Mouse (Mus musculus): ENCODE measurements around the gene Rnf10. TPM values are rescaled to one million over a fixed set of nuclear protein-coding genes. Genes with fewer than 3 reads are reported as not detected.

Rnf10 gene
- polyA plus RNA-seq, 1 experiment from 2014 or later: 98.5 TPM

- Histone ChIP-seq H3K4me3 (ENCODE audit: low read depth, low read length) (no peak overlapping the region), H3K9ac (replicated peaks; ENCODE audit: low read depth) (no peak overlapping the region), H3K36me3 (ENCODE audit: insufficient read depth, low read length) (peaks cover 45% of the 10 kb centered on the region; the same call in 1 of the 2 replicates), H3K27me3 (replicated peaks; ENCODE audit: insufficient read depth, low read length) (no peaks in the 10 kb centered on the region), H3K9me3 (ENCODE audit: low read length) (no peaks in the 10 kb centered on the region), H3K4me2 (replicated peaks; ENCODE audit: low read depth, low read length) (no peak overlapping the region), H3K27ac (ENCODE audit: low read length) (no peak overlapping the region), H3K4me1 (ENCODE audit: insufficient read depth, low read depth, low read length) (peaks cover 7% of the 10 kb centered on the region; the same call in 1 of the 2 replicates)
- no peak for TF ChIP-seq EP300 (IDR thresholded peaks at IDR 0.05)
- no peak for TF ChIP-seq CTCF (IDR thresholded peaks at IDR 0.05)
- no peak for ATAC-seq
- no peak for DNase-seq (ENCODE audit: low spot score)
- 84% methylated on average over 11 of the region's 11 CpGs for WGBS
Observed at GRCm38 (mm10) chr5:115240191-115240590, 32.5 kb downstream of the Rnf10 start.

- Histone ChIP-seq H3K9ac (replicated peaks; ENCODE audit: low read depth) (peak overlapping the region; percentile 57; the same call in 1 of the 2 replicates), H3K9me3 (ENCODE audit: low read length) (no peaks in the 10 kb centered on the region), H3K27ac (ENCODE audit: low read length) (no peak overlapping the region), H3K27me3 (replicated peaks; ENCODE audit: insufficient read depth, low read length) (no peaks in the 10 kb centered on the region), H3K36me3 (ENCODE audit: insufficient read depth, low read length) (peaks cover 32% of the 10 kb centered on the region; the same call in 1 of the 2 replicates), H3K4me3 (ENCODE audit: low read depth, low read length) (peak overlapping the region; percentile 81; the same call in 1 of the 2 replicates), H3K4me1 (ENCODE audit: insufficient read depth, low read depth, low read length) (peaks cover 7% of the 10 kb centered on the region; the same call in 1 of the 2 replicates), H3K4me2 (replicated peaks; ENCODE audit: low read depth, low read length) (peak overlapping the region; percentile 98)
- WGBS: 6% methylated on average over 11 of the region's 11 CpGs
- ATAC-seq (no peak), DNase-seq (ENCODE audit: low spot score) (no peak)
- TF ChIP-seq EP300 (IDR thresholded peaks at IDR 0.05): no peak
- TF ChIP-seq CTCF (IDR thresholded peaks at IDR 0.05): no peak
Observed at GRCm38 (mm10) chr5:115238729-115239195, 33.9 kb downstream of the Rnf10 start.

- peaks cover 25% of the 10 kb centered on the region; the same call in 1 of the 2 replicates for H3K36me3 ChIP-seq (ENCODE audit: insufficient read depth, low read length)
- DNase-seq (ENCODE audit: low spot score) (peak; percentile 95), ATAC-seq (peak; percentile 86)
- H3K27me3 ChIP-seq (replicated peaks; ENCODE audit: insufficient read depth, low read length): no peaks in the 10 kb centered on the region
- no peak for TF ChIP-seq EP300 (IDR thresholded peaks at IDR 0.05)
- TF ChIP-seq CTCF (IDR thresholded peaks at IDR 0.05): no peak
- under 1% methylated on average over 88 of the region's 88 CpGs for WGBS
- peak overlapping the region; percentile 57 for H3K9ac ChIP-seq (replicated peaks; ENCODE audit: low read depth)
- peak overlapping the region; percentile 81 for H3K4me3 ChIP-seq (ENCODE audit: low read depth, low read length)
- H3K4me2 ChIP-seq (replicated peaks; ENCODE audit: low read depth, low read length): peak overlapping the region; percentile 98
- H3K9me3 ChIP-seq (ENCODE audit: low read length): no peaks in the 10 kb centered on the region
- H3K27ac ChIP-seq (ENCODE audit: low read length): peak overlapping the region; percentile 33; the same call in 1 of the 2 replicates
- peaks cover 7% of the 10 kb centered on the region; the same call in 1 of the 2 replicates for H3K4me1 ChIP-seq (ENCODE audit: insufficient read depth, low read depth, low read length)
Observed at GRCm38 (mm10) chr5:115237803-115238728, 34.6 kb downstream of the Rnf10 start.

- TF ChIP-seq CTCF (IDR thresholded peaks at IDR 0.05): peak; percentile 94
- TF ChIP-seq EP300 (IDR thresholded peaks at IDR 0.05): peak; percentile 42; the same call in 1 of the 2 replicates
- Histone ChIP-seq H3K36me3 (ENCODE audit: insufficient read depth, low read length) (0 out of 2 replicates have a peak, but pooled peaks cover 6% of the 10 kb centered on the region), H3K27ac (ENCODE audit: low read length) (peak within 1 kb of the TSS; percentile 1; the same call in 1 of the 2 replicates), H3K4me1 (ENCODE audit: insufficient read depth, low read depth, low read length) (peaks cover 7% of the 10 kb centered on the region; the same call in 1 of the 2 replicates), H3K9me3 (ENCODE audit: low read length) (no peaks in the 10 kb centered on the region), H3K27me3 (replicated peaks; ENCODE audit: insufficient read depth, low read length) (no peaks in the 10 kb centered on the region), H3K9ac (replicated peaks; ENCODE audit: low read depth) (peak within 1 kb of the TSS; percentile 23; the same call in 1 of the 2 replicates), H3K4me3 (ENCODE audit: low read depth, low read length) (peak within 1 kb of the TSS; percentile 55), H3K4me2 (replicated peaks; ENCODE audit: low read depth, low read length) (peak within 1 kb of the TSS; percentile 86)
- ATAC-seq (peak; percentile 78), DNase-seq (ENCODE audit: low spot score) (peak; percentile 94)
- WGBS: 2% methylated on average over 21 of the region's 21 CpGs
Observed at GRCm38 (mm10) chr5:115235786-115236263, 36.9 kb downstream of the Rnf10 start, which contains the start of gene Pop5. Pop5 (plus strand) TSS chr5:115235836.

- 0% methylated on average over 39 of the region's 45 CpGs for WGBS
- ATAC-seq (peak; percentile 61), DNase-seq (ENCODE audit: low spot score) (peak; percentile 75)
- H3K27ac ChIP-seq (ENCODE audit: low read length): peak overlapping the region; percentile 1; the same call in 1 of the 2 replicates
- TF ChIP-seq CTCF (IDR thresholded peaks at IDR 0.05): no peak
- TF ChIP-seq EP300 (IDR thresholded peaks at IDR 0.05): no peak
- no peaks in the 10 kb centered on the region for H3K27me3 ChIP-seq (replicated peaks; ENCODE audit: insufficient read depth, low read length)
- H3K4me2 ChIP-seq (replicated peaks; ENCODE audit: low read depth, low read length): peak overlapping the region; percentile 86
- H3K4me3 ChIP-seq (ENCODE audit: low read depth, low read length): peak overlapping the region; percentile 55
- no peaks in the 10 kb centered on the region for H3K9me3 ChIP-seq (ENCODE audit: low read length)
- H3K4me1 ChIP-seq (ENCODE audit: insufficient read depth, low read depth, low read length): peaks cover 7% of the 10 kb centered on the region; the same call in 1 of the 2 replicates
- peak overlapping the region; percentile 23; the same call in 1 of the 2 replicates for H3K9ac ChIP-seq (replicated peaks; ENCODE audit: low read depth)
- H3K36me3 ChIP-seq (ENCODE audit: insufficient read depth, low read length): 0 out of 2 replicates have a peak, but pooled peaks cover 2% of the 10 kb centered on the region
Observed at GRCm38 (mm10) chr5:115235323-115235771, 37.4 kb downstream of the Rnf10 start.

All from lung, postnatal 0 days (tissue).